Mouse (Mus musculus) forebrain, postnatal 0 days (tissue): ENCODE data around the gene Rarb. TPM values are rescaled to one million over a fixed set of nuclear protein-coding genes. Genes with fewer than 3 reads are reported as not detected.
A peak's percentile ranks its signal among the peaks of the same experiment; 100 is the strongest.

Experiments used
- ATAC-seq: fragments of 200-750 bp; cut with Nextera tagmentation; 2 replicates; pipeline ENCODE4 v1.8.0; 2017; ENCODE audit warnings: mild to moderate bottlenecking, moderate library complexity
- DNase-seq: peaks from one replicate; pipeline ENCODE4 v3.0.0-alpha.2; 2015
- H3K27ac ChIP-seq: fragments of 300-500 bp; sonication (generic); 2 replicates; pipeline ENCODE4 v1.5.1; 2014; ENCODE audit warnings: low read depth, mild to moderate bottlenecking, antibody characterized with exemption, low read length, moderate library complexity, mixed read lengths
- H3K27me3 ChIP-seq: fragments of 300-500 bp; sonication (generic); 2 replicates; pipeline ENCODE4 v1.6.1; 2014; ENCODE audit warnings: mild to moderate bottlenecking, low read length, mixed read lengths; ENCODE audit not compliant: insufficient read depth
- H3K36me3 ChIP-seq: fragments of 300-500 bp; sonication (generic); 2 replicates; pipeline ENCODE4 v1.6.1; 2014; ENCODE audit warnings: mild to moderate bottlenecking, moderate library complexity; ENCODE audit not compliant: insufficient read depth
- H3K4me1 ChIP-seq: fragments of 300-500 bp; sonication (generic); 2 replicates; pipeline ENCODE4 v1.6.1; 2014; ENCODE audit warnings: antibody characterized with exemption; ENCODE audit not compliant: insufficient read depth
- H3K4me2 ChIP-seq: fragments of 300-500 bp; sonication (generic); 2 replicates; pipeline ENCODE4 v1.6.1; 2014; ENCODE audit warnings: low read depth, mild to moderate bottlenecking, moderate library complexity
- H3K4me3 ChIP-seq: fragments of 300-500 bp; sonication (generic); 2 replicates; pipeline ENCODE4 v1.5.1; 2014; ENCODE audit warnings: low read depth, low read length, mixed read lengths
- H3K9ac ChIP-seq: fragments of 300-500 bp; sonication (generic); 2 replicates; pipeline ENCODE4 v1.6.1; 2014; ENCODE audit warnings: mild to moderate bottlenecking
- H3K9me3 ChIP-seq: fragments of 300-500 bp; sonication (generic); 2 replicates; pipeline ENCODE4 v1.6.1; 2016; ENCODE audit warnings: low read length
- CTCF ChIP-seq: sonication (generic); IDR thresholded peaks from 2 replicates; pipeline ENCODE4 v1.5.1; 2016; ENCODE audit warnings: antibody characterized with exemption, control low read depth, low read depth
- WGBS: fragments of 180-500 bp; shearing (Covaris S2); extraction: QIAGEN DNeasy Blood & Tissue Kit; methylation state at CpG from one replicate; pipeline ENCODE4 v1.1.7; 2014; 5-methylcytosine and 5-hydroxymethylcytosine counted together
- polyA plus RNA-seq: library from polyadenylated mRNA; unstranded; fragments of >200 nt; fragmentation: Nextera tagmentation; extraction: Ambion mirVana; gene quantifications from 2 replicates; pipeline ENCODE4 v1.2.1, GENCODE M21; 2015
- total RNA-seq: library from RNA; depleted of rRNA; stranded (reverse); fragments of >200 nt; gene quantifications from 2 replicates; pipeline ENCODE4 v1.2.3, GENCODE M21; 2014

The Rarb gene
- total and polyA plus RNA-seq, 2 experiments from 2014 or later: 20.6 to 34.9 TPM

DNA sequence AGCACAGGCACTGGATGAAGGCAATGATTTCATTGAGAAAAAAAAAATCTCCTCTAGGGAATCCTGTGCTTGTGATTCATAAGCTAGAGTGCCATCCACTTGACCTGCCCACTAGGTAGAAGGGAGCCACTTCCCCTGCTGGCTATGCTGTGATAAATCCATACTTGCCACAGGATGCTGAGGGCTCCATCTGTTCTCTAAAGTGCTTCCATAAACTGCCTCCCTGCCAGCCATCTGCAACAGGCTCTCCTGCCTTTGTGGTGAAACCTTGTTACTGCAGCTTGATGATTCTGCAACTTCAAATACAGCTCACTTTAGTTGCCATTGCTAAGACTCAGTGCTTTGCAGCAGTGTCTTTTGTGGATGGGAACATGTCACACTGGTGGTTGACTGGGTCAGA is 213.5 kb downstream of the Rarb start:
- no peak overlapping the region for H3K4me2 ChIP-seq
- ATAC-seq: no peak

DNA sequence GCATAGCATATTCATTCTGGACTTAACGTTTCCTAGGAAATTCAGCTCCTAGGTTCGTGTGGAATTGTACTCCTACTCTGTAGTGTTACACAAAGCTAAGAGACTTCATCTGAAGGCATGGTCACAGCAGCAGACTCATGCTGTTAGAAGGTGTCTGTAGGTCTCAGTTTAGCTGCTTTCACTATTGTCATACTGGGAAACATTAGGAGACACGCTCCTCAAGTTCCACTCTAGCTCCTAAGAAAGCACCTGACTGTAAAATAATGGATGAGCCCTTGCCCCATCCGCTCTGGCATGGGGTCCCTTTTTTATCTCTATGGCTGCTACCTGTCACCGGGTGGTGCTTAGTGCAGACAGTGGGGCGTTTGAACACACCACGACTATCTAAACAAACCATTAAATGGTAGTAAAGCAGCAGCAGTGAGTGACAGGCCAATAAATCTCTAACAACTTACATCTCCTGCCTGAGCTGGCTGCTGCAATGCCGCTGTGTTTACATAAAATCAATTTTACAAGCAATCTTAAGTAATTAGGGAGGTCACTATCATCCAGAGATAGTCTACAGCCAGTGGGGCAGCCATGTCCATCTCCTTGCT is 214.4 kb downstream of the Rarb start:
- no peak overlapping the region for H3K4me2 ChIP-seq
- WGBS: 64% methylated on average over 8 of the region's 8 CpGs
- DNase-seq: no peak
- no peaks in the 10 kb centered on the region for H3K4me1 ChIP-seq
- no peak overlapping the region for H3K27ac ChIP-seq
- H3K9me3 ChIP-seq: no peaks in the 10 kb centered on the region
- no peak overlapping the region for H3K9ac ChIP-seq
- H3K36me3 ChIP-seq: no peaks in the 10 kb centered on the region
- no peaks in the 10 kb centered on the region for H3K27me3 ChIP-seq
- H3K4me3 ChIP-seq: no peak overlapping the region
- ATAC-seq: no peak
- no peak for TF ChIP-seq CTCF

More for the DNA sequence above, 213.5 kb downstream of the Rarb start:
- no peak for DNase-seq
- Histone ChIP-seq H3K27ac (no peak overlapping the region), H3K36me3 (no peaks in the 10 kb centered on the region), H3K9me3 (no peaks in the 10 kb centered on the region), H3K27me3 (no peaks in the 10 kb centered on the region), H3K4me3 (no peak overlapping the region), H3K4me1 (no peaks in the 10 kb centered on the region), H3K9ac (no peak overlapping the region)
- peak; percentile 25 for TF ChIP-seq CTCF

DNA sequence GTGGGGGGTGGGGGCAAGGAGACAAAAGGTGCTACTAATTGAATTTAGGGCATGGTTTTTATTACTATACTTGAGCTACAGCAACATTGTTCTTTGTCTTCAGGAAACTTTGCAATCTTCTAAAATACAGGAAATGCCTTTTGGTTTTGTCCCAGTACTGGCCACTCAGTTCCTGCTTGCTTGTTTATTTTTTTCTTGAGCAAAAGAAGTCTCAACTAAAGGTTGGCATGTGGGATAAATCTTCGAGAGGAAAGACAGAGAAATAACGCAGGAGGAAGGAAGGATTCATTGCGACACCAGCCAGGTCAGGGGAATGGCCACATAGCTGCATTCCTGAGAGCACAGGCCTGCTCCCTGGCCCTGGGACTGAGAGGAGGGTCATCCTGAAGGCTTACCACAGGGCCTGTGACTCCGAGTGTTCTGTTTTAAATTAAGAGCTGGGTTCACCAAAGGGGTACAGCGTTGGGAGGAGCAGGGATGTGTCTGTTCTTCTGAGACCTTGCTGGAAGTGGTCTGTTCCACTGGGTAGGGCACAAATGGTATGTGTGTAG is 215.8 kb downstream of the Rarb start:
- ATAC-seq: no peak
- WGBS: 67% methylated on average over 5 of the region's 5 CpGs

DNA sequence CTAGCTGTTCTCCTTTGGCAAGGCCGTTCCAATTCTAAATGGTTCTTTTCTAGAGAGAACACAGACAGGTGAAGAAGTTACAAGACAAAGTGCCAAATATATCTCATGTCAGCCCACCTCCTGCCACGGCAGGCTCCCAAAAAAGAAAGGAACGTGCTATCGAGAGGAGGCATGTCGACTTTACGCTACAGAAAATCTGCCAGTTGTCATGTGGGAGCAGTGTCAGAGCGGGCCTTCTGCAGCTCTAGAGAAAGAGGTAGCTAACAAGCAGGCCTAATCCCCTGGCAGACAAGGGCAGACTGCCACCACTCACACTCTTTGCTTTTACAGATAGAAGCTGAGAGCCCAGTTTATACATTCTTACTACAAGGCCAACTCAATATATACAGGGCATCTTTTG is 219.7 kb downstream of the Rarb start:
- Histone ChIP-seq H3K27ac (no peak overlapping the region), H3K4me1 (0 out of 2 replicates have a peak, but pooled peaks cover 7% of the 10 kb centered on the region), H3K36me3 (no peaks in the 10 kb centered on the region), H3K9me3 (no peaks in the 10 kb centered on the region), H3K4me3 (no peak overlapping the region), H3K4me2 (no peak overlapping the region), H3K27me3 (no peaks in the 10 kb centered on the region), H3K9ac (no peak overlapping the region)
- ATAC-seq (peak; percentile 89), DNase-seq (peak; percentile 61)
- WGBS: 38% methylated on average over 7 of the region's 7 CpGs
- TF ChIP-seq CTCF: no peak

More for the DNA sequence above, 215.8 kb downstream of the Rarb start:
- TF ChIP-seq CTCF: no peak
- Histone ChIP-seq H3K27ac (no peak overlapping the region), H3K4me1 (0 out of 2 replicates have a peak, but pooled peaks cover 3% of the 10 kb centered on the region), H3K36me3 (no peaks in the 10 kb centered on the region), H3K9ac (no peak overlapping the region), H3K4me3 (no peak overlapping the region), H3K9me3 (no peaks in the 10 kb centered on the region), H3K4me2 (no peak overlapping the region), H3K27me3 (no peaks in the 10 kb centered on the region)
- DNase-seq: no peak

DNA sequence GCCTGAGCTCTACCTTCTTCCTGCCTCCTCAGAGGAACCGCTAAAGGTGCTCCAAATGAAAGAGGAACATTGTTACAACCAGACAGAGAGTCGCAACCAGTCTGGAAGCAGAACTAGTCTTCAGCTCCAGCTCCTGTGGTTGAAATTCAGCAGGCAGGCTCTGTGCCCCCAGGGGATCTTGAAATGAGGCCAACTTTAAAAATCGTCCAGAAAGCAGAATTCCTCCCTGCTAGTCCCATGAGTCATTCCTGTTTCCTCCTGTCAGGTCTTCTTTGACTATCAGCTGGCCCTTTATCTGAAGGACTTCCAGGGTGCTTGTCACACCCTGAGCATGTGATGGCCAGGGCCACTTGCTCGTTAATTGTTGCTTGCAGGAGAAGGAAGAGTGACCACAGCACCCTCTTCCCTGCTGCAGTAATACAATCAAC is 220.9 kb downstream of the Rarb start:
- ATAC-seq (no peak), DNase-seq (peak; percentile 32)
- Histone ChIP-seq H3K4me1 (0 out of 2 replicates have a peak, but pooled peaks cover 7% of the 10 kb centered on the region), H3K9ac (no peak overlapping the region), H3K4me3 (no peak overlapping the region), H3K36me3 (no peaks in the 10 kb centered on the region), H3K9me3 (no peaks in the 10 kb centered on the region), H3K27me3 (no peaks in the 10 kb centered on the region), H3K4me2 (no peak overlapping the region), H3K27ac (peak overlapping the region; percentile 50; the same call in 1 of the 2 replicates)
- 21% methylated on average over 4 of the region's 4 CpGs for WGBS
- no peak for TF ChIP-seq CTCF

DNA sequence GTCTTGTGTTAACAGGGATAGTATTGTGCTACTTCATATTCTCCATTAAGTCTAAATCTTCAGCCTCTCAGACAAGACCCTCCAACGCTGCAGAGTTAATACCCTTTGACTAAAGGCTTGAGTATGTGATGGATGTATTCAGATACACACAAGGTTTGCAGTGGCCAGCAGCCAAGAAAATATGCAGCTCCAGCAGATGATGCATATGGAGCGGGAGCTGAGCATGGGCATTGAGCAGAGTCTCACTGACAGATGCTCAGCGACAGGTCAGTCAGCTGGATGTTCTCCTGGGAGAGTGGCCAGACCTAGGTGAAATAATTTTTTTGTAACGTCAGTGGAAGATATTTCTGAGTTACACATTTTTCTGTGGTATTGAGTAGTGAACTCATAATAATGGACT is 229.8 kb downstream of the Rarb start:
- Histone ChIP-seq H3K4me3 (no peak overlapping the region), H3K27me3 (no peaks in the 10 kb centered on the region), H3K4me1 (no peaks in the 10 kb centered on the region), H3K4me2 (no peak overlapping the region), H3K36me3 (no peaks in the 10 kb centered on the region), H3K9me3 (no peaks in the 10 kb centered on the region), H3K27ac (no peak overlapping the region), H3K9ac (no peak overlapping the region)
- DNase-seq: no peak
- no peak for TF ChIP-seq CTCF
- no peak; the same call in 1 of the 2 replicates for ATAC-seq
- WGBS: 66% methylated on average over 4 of the region's 4 CpGs

DNA sequence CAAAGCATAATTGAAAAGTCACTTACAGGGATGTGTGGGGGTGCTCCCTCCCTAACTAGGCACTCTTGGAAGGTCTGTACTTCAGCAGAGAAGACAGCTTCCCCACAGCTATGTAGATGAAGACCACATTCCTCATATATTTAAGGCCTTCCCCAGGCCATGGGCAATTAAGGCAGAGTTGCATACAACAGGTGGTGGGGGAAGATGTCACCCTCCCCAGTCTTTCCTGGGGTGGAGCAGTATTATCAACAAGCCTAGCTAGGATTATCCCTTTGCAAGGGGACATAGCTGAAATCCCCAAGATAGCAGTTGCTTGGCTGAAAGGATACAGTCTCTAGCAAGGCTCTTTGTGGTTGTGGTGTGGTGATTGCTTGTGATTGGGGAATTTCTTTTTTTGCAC is 240.9 kb downstream of the Rarb start:
- Histone ChIP-seq H3K27me3 (peaks cover 3% of the 10 kb centered on the region), H3K9me3 (no peaks in the 10 kb centered on the region), H3K27ac (no peak overlapping the region), H3K9ac (no peak overlapping the region), H3K4me1 (no peaks in the 10 kb centered on the region), H3K4me3 (no peak overlapping the region), H3K4me2 (no peak overlapping the region), H3K36me3 (no peaks in the 10 kb centered on the region)
- no peak for ATAC-seq
- DNase-seq: no peak
- no peak for TF ChIP-seq CTCF
